Comparison of ENCODE assay signal across 15 mouse cellular contexts in genomic region chr6:31348333-31348732, GRCm38 (mm10). TPM values are rescaled to one million over a fixed set of nuclear protein-coding genes. Genes with fewer than 3 reads are reported as not detected.
DNase-seq lines count a peak whose midpoint lies in the region.
"Had no signal": no experiment of that assay in that cellular context is flagged by ENCODE, and none has a peak within 500 bp of the region (broad histone marks: within the 10 kb centered on the region; RNA-seq: fewer than 3 reads in every experiment).

No protein-coding gene starts in this region.

- DNase-seq in adrenal gland, postnatal 14 days = peak; percentile 48
- no peak for DNase-seq in adrenal gland, adult 8-10 months
- DNase-seq in gastrocnemius, postnatal 25 days = peak; percentile 28
- DNase-seq in gastrocnemius, postnatal 10 days = no peak
- DNase-seq in kidney, adult 9 months = peak; percentile 72
- no peak for DNase-seq in kidney, adult 18-20 months
- DNase-seq in retina, postnatal 1 day = no peak
- DNase-seq: adrenal gland, postnatal 25 days; cerebellum, adult 18-20 months; cerebellum, adult 9-10 months; cerebellum, postnatal 14 days; gastrocnemius, postnatal 36 days; heart, postnatal 10 days; heart, postnatal 36 days; kidney, adult 11 months had no signal

RNA-seq across cellular contexts. Expression of gene Mkln1, which starts 50.2 kb away (rescaled TPM):
- 164 and 176 TPM in 2 replicates for total RNA-seq in adrenal gland, postnatal 14 days (2021)
- 100 to 1,000 TPM; 161 to 201 (median 178) TPM for total RNA-seq in adrenal gland, adult 8-10 months (2022)
- total RNA-seq in gastrocnemius, postnatal 25 days (2021) = 100 to 1,000 TPM; 123 to 140 TPM
- total RNA-seq in gastrocnemius, postnatal 10 days (2021) = 100 to 1,000 TPM; 104 to 118 TPM

Comparison
In these comparisons a context has a peak if more than half of its experiments do, and no peak if none do; other contexts are left out.
1. DNase-seq: peak in adrenal gland, postnatal 14 days (single experiment), gastrocnemius, postnatal 25 days (single experiment) and kidney, adult 9 months (single experiment); none in adrenal gland, adult 8-10 months (single experiment), gastrocnemius, postnatal 10 days (single experiment), kidney, adult 18-20 months (single experiment) and retina, postnatal 1 day (single experiment).